Mouse (Mus musculus) liver, embryonic 14.5 days (tissue): ENCODE measurements around the gene Ppp1r12a. TPM values are rescaled to one million over a fixed set of nuclear protein-coding genes. Genes with fewer than 3 reads are reported as not detected.

Source experiments
- ATAC-seq: fragments of 200-750 bp; cut with Nextera tagmentation; 2 replicates; pipeline ENCODE4 v1.8.0; 2017; ENCODE audit warnings: moderate number of reproducible peaks, mild to moderate bottlenecking, moderate library complexity; ENCODE audit not compliant: insufficient read depth
- DNase-seq, 3 experiments: peaks; one replicate each; pipeline ENCODE4 v3.0.0-alpha.2; 2012 to 2013; ENCODE audit warnings: low read depth in 3 of 3, low spot score in 3 of 3
- H3K27ac ChIP-seq: fragments of 300-500 bp; sonication (generic); 2 replicates; pipeline ENCODE4 v1.5.1; 2014; ENCODE audit warnings: moderate library complexity, mild to moderate bottlenecking, control low read depth, inconsistent platforms
- H3K27me3 ChIP-seq: fragments of 300-500 bp; sonication (generic); 2 replicates; pipeline ENCODE4 v1.6.1; 2014; ENCODE audit warnings: mild to moderate bottlenecking, low read length, moderate library complexity; ENCODE audit not compliant: control insufficient read depth, insufficient read depth
- H3K36me3 ChIP-seq: fragments of 300-500 bp; sonication (generic); replicated peaks from 2 replicates; pipeline ENCODE4 v1.6.1; 2014; ENCODE audit warnings: low read depth; ENCODE audit not compliant: control insufficient read depth, insufficient read depth
- H3K4me1 ChIP-seq, 2 experiments: fragments of 200-500 bp in 1 of 2; fragments of 300-500 bp in 1 of 2; sonication (generic) in 1 of 2; replicated peaks; 2 replicates each; pipeline ENCODE4 v1.6.1; 2012 to 2014; ENCODE audit warnings: antibody characterized with exemption in 1 of 2, inconsistent platforms in 1 of 2, low read length in 1 of 2; ENCODE audit not compliant: control insufficient read depth in 2 of 2, insufficient read depth in 2 of 2
- H3K4me2 ChIP-seq: fragments of 300-500 bp; sonication (generic); 2 replicates; pipeline ENCODE4 v1.6.1; 2014; ENCODE audit warnings: low read depth, mild to moderate bottlenecking, control low read depth, moderate library complexity
- H3K4me3 ChIP-seq, 2 experiments: fragments of 200-500 bp in 1 of 2; fragments of 300-500 bp in 1 of 2; sonication (generic) in 1 of 2; 2 replicates each; pipeline ENCODE4 v1.5.1; 2012 to 2014; ENCODE audit warnings: low read depth in 2 of 2, low read length in 2 of 2, mild to moderate bottlenecking in 2 of 2, control low read depth in 1 of 2, inconsistent platforms in 1 of 2, moderate library complexity in 1 of 2; ENCODE audit not compliant: insufficient read depth in 1 of 2
- H3K9ac ChIP-seq: fragments of 300-500 bp; sonication (generic); replicated peaks from 2 replicates; pipeline ENCODE4 v1.6.1; 2014; ENCODE audit warnings: mild to moderate bottlenecking, control low read depth, moderate library complexity
- H3K9me3 ChIP-seq: fragments of 300-500 bp; sonication (generic); 2 replicates; pipeline ENCODE4 v1.6.1; 2016; ENCODE audit warnings: low read length, mixed read lengths; ENCODE audit not compliant: control insufficient read depth
- CTCF ChIP-seq: IDR thresholded peaks from 2 replicates; pipeline ENCODE4 v1.5.1; 2016; ENCODE audit warnings: antibody characterized with exemption, low read depth, control low read depth
- EP300 ChIP-seq: IDR thresholded peaks from 2 replicates; pipeline ENCODE4 v1.6.1; 2016; ENCODE audit warnings: antibody characterized with exemption, low read depth
- WGBS: fragments of 180-500 bp; shearing (Covaris S2); extraction: QIAGEN DNeasy Blood & Tissue Kit; methylation state at CpG from one replicate; pipeline ENCODE4 v1.1.7; 2014; ENCODE audit not compliant: insufficient replicate concordance; 5-methylcytosine and 5-hydroxymethylcytosine counted together
- polyA plus RNA-seq, 2 experiments: library from polyadenylated mRNA; depleted of rRNA in 1 of 2; stranded (reverse) in 1 of 2; unstranded in 1 of 2; fragments of >200 nt; fragmentation: Nextera tagmentation in 1 of 2; extraction: Ambion mirVana in 1 of 2; gene quantifications; 2 replicates each; pipeline versions ENCODE4 v1.2.1 to v1.2.3; 2012 to 2014

Gene Ppp1r12a
- polyA plus RNA-seq, 2 experiments = 18.7 to 27.2 TPM

- Histone ChIP-seq H3K4me1 (peaks cover 0 to 8% of the 10 kb centered on the region in 2 experiments; a peak in 2 of 4 replicates), H3K9me3 (no peaks in the 10 kb centered on the region), H3K36me3 (no peaks in the 10 kb centered on the region), H3K27me3 (no peaks in the 10 kb centered on the region), H3K9ac (no peak overlapping the region), H3K4me2 (no peak overlapping the region), H3K4me3 (no peak overlapping the region), H3K27ac (no peak overlapping the region)
- DNase-seq (no peak), ATAC-seq (no peak)
- WGBS = 63% methylated on average over 6 of the region's 6 CpGs
- TF ChIP-seq EP300 = no peak
- TF ChIP-seq CTCF = no peak
Observed at GRCm38 (mm10) chr10:108313845-108314244, 151.9 kb downstream of the Ppp1r12a start.

- 51% methylated on average over 8 of the region's 8 CpGs for whole genome bisulfite sequencing
- Histone ChIP-seq H3K27ac (no peak overlapping the region), H3K4me3 (no peak overlapping the region), H3K27me3 (no peaks in the 10 kb centered on the region), H3K4me2 (no peak overlapping the region), H3K9me3 (no peaks in the 10 kb centered on the region), H3K9ac (no peak overlapping the region), H3K4me1 (peaks cover 0 to 8% of the 10 kb centered on the region in 2 experiments; a peak in 2 of 4 replicates), H3K36me3 (no peaks in the 10 kb centered on the region)
- ATAC-seq (peak; percentile 73), DNase-seq (peak in 2 of 3 experiments; percentile 38 to 59)
- TF ChIP-seq CTCF = no peak
- peak; percentile 80 for TF ChIP-seq EP300
Observed at GRCm38 (mm10) chr10:108314396-108314795, 152.4 kb downstream of the Ppp1r12a start.

- no peak overlapping the region for H3K4me3 ChIP-seq
- ATAC-seq = no peak
- H3K36me3 ChIP-seq = no peaks in the 10 kb centered on the region
- H3K9ac ChIP-seq = no peak overlapping the region
- H3K4me2 ChIP-seq = no peak overlapping the region
- no peak for DNase-seq
- no peaks in the 10 kb centered on the region for H3K27me3 ChIP-seq
- no peak overlapping the region for H3K27ac ChIP-seq
- no peak for TF ChIP-seq EP300
- TF ChIP-seq CTCF = no peak
- H3K9me3 ChIP-seq = no peaks in the 10 kb centered on the region
- 77% methylated on average over 7 of the region's 7 CpGs for WGBS
- peaks cover 0 to 8% of the 10 kb centered on the region in 2 experiments; a peak in 2 of 4 replicates for H3K4me1 ChIP-seq
Observed at GRCm38 (mm10) chr10:108315236-108315635, 153.2 kb downstream of the Ppp1r12a start.

GRCm38 (mm10) chr10:108328356-108328755 lies 166.4 kb downstream of the Ppp1r12a start:
- H3K36me3 ChIP-seq = no peaks in the 10 kb centered on the region
- H3K9ac ChIP-seq = no peak overlapping the region
- DNase-seq (no peak), ATAC-seq (no peak)
- H3K4me2 ChIP-seq = no peak overlapping the region
- no peaks in the 10 kb centered on the region for H3K9me3 ChIP-seq
- H3K27me3 ChIP-seq = peaks cover 31% of the 10 kb centered on the region
- no peak overlapping the region for H3K4me3 ChIP-seq
- H3K4me1 ChIP-seq = peaks cover 0 to 4% of the 10 kb centered on the region in 2 experiments; a peak in 2 of 4 replicates
- no peak for TF ChIP-seq CTCF
- no peak for TF ChIP-seq EP300
- WGBS = 64% methylated on average over 7 of the region's 7 CpGs
- no peak overlapping the region for H3K27ac ChIP-seq

- ATAC-seq = no peak
- Histone ChIP-seq H3K4me1 (peaks cover 0 to 4% of the 10 kb centered on the region in 2 experiments; a peak in 2 of 4 replicates), H3K9me3 (no peaks in the 10 kb centered on the region), H3K4me3 (no peak overlapping the region), H3K4me2 (no peak overlapping the region), H3K9ac (no peak overlapping the region), H3K27ac (no peak overlapping the region), H3K36me3 (no peaks in the 10 kb centered on the region), H3K27me3 (peaks cover 31% of the 10 kb centered on the region)
- no peak for TF ChIP-seq CTCF
- no peak for TF ChIP-seq EP300
- WGBS = 75% methylated on average over 12 of the region's 12 CpGs
- DNase-seq = no peak
Observed at GRCm38 (mm10) chr10:108328983-108329382, 167.0 kb downstream of the Ppp1r12a start.
